In the genomic region with DNA sequence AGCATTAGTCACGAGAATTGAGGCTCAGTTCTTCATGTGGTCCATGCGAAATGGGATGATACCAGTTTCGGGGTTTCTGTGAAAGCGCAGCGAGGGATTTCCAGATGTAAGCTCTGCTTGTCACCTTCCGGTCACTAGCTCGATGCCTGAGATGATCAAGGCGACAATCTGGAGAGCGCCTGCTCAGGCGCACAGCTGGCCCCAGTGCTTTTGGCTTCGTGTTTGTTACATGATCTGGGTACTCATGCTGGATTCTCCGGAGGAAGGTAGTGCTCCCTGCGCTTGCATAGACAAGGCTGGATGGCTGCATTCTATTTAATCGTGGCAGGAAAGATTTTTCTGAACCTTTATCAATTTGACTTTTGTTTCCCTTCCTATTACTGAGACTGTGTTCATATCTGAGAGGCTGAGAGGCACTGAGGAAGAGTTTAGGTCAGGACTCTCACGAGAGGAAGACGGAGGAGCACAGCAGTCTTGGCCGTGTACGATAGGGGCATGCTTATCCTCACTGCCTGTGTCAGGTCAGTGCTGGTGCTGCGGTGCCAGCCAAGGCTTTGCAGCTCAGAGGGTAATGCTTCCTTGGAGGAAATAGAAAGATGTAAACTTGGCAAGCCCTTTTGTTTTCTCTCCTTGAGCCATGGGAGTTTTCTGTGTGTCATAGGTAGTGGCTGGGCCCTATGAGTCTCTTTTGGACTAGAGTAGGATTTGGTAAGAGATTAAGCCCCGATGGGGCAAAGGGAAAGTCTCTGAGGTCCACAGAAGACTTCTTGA, we compare ENCODE assay signal across 15 mouse cellular contexts.
DNase-seq lines count a peak whose midpoint lies in the region; ATAC-seq lines count a peak whose summit lies in the region.
"Had no signal": no experiment of that assay in that cellular context is flagged by ENCODE, and none has a peak within 500 bp of the region (broad histone marks: within the 10 kb centered on the region; RNA-seq: fewer than 3 reads in every experiment).

No protein-coding gene starts in this region.

- no peaks in the 10 kb centered on the region for H3K27me3 ChIP-seq in megakaryocyte, embryonic 14.5 days (replicated peaks)
- H3K27me3 ChIP-seq in embryonic facial prominence, embryonic 15.5 days, result no peaks in the 10 kb centered on the region
- no peaks in the 10 kb centered on the region for H3K27me3 ChIP-seq in midbrain, embryonic 10.5 days (ENCODE audit: low read depth, poor library complexity, severe bottlenecking)
- H3K27me3 ChIP-seq: forebrain, embryonic 12.5 days; neural tube, embryonic 15.5 days had no signal

- intact Hi-C loops in gastrocnemius, postnatal 14 days (cut with DNase I; ENCODE audit: low total_unique reads), result no loop called here
- intact Hi-C loops in gastrocnemius, postnatal 36 days (cut with DNase I), result no loop called here

- WGBS in embryonic facial prominence, embryonic 15.5 days, result 67% methylated on average over 20 of the region's 20 CpGs
- WGBS in midbrain, embryonic 10.5 days, result 88% methylated on average over 20 of the region's 20 CpGs

- peak; percentile 36 for DNase-seq in gastrocnemius, postnatal 14 days
- no peak for DNase-seq in gastrocnemius, postnatal 36 days
- DNase-seq in midbrain, embryonic 10.5 days (ENCODE audit: low spot score), result no peak
- no peak for DNase-seq in thymus, postnatal 25 days
- DNase-seq: cerebellum, adult 11 months; cerebellum, postnatal 36 days had no signal

- H3K36me3 ChIP-seq in megakaryocyte, embryonic 14.5 days (replicated peaks; ENCODE audit: low read length), result peaks cover 34% of the 10 kb centered on the region
- no peaks in the 10 kb centered on the region for H3K36me3 ChIP-seq in embryonic facial prominence, embryonic 15.5 days
- no peaks in the 10 kb centered on the region for H3K36me3 ChIP-seq in midbrain, embryonic 10.5 days
- H3K36me3 ChIP-seq: embryonic facial prominence, embryonic 13.5 days; forebrain, embryonic 12.5 days; neural tube, embryonic 15.5 days had no signal

- H3K4me3 ChIP-seq in megakaryocyte, embryonic 14.5 days (replicated peaks), result peak overlapping the region; percentile 47
- no peak overlapping the region for H3K4me3 ChIP-seq in embryonic facial prominence, embryonic 15.5 days (replicated peaks)
- H3K4me3 ChIP-seq in midbrain, embryonic 10.5 days, result no peak overlapping the region
- H3K4me3 ChIP-seq: embryonic facial prominence, embryonic 13.5 days; forebrain, embryonic 12.5 days; neural tube, embryonic 15.5 days had no signal

- no peak overlapping the region for H3K4me2 ChIP-seq in embryonic facial prominence, embryonic 15.5 days (replicated peaks)
- H3K4me2 ChIP-seq: embryonic facial prominence, embryonic 13.5 days; forebrain, embryonic 12.5 days; neural tube, embryonic 15.5 days had no signal

- H3K9ac ChIP-seq in embryonic facial prominence, embryonic 15.5 days, result no peak overlapping the region
- H3K9ac ChIP-seq: embryonic facial prominence, embryonic 13.5 days; forebrain, embryonic 12.5 days; neural tube, embryonic 15.5 days had no signal

- no peaks in the 10 kb centered on the region for H3K9me3 ChIP-seq in megakaryocyte, embryonic 14.5 days
- no peaks in the 10 kb centered on the region for H3K9me3 ChIP-seq in embryonic facial prominence, embryonic 15.5 days (replicated peaks)
- H3K9me3 ChIP-seq in midbrain, embryonic 10.5 days (replicated peaks), result no peaks in the 10 kb centered on the region
- H3K9me3 ChIP-seq: embryonic facial prominence, embryonic 13.5 days; forebrain, embryonic 12.5 days; G1E; neural tube, embryonic 15.5 days had no signal

- H3K27ac ChIP-seq in embryonic facial prominence, embryonic 15.5 days (replicated peaks), result 0 out of 2 replicates have a peak overlapping the region, but pooled peaks have one; percentile 7
- no peak overlapping the region for H3K27ac ChIP-seq in midbrain, embryonic 10.5 days (replicated peaks)
- H3K27ac ChIP-seq: embryonic facial prominence, embryonic 13.5 days; forebrain, embryonic 12.5 days; kidney, postnatal 0 days; neural tube, embryonic 15.5 days had no signal

- no peak for ATAC-seq in megakaryocyte, adult 5-6 weeks (ENCODE audit: poor library complexity, severe bottlenecking)
- no peak for ATAC-seq in embryonic facial prominence, embryonic 15.5 days (ENCODE audit: insufficient number of reproducible peaks, low FRiP score, low TSS enrichment, low read depth)
- ATAC-seq: inflammation-experienced regulatory T-cells, adult 6 months had no signal

- peaks cover 22% of the 10 kb centered on the region for H3K4me1 ChIP-seq in megakaryocyte, embryonic 14.5 days
- peaks cover 20% of the 10 kb centered on the region for H3K4me1 ChIP-seq in embryonic facial prominence, embryonic 15.5 days
- H3K4me1 ChIP-seq in midbrain, embryonic 10.5 days, result no peaks in the 10 kb centered on the region
- H3K4me1 ChIP-seq: forebrain, embryonic 12.5 days had no signal
